Mouse (Mus musculus): ENCODE results near the gene Ptges2. TPM values are rescaled to one million over a fixed set of nuclear protein-coding genes. Genes with fewer than 3 reads are reported as not detected.

Gene Ptges2
- polyA plus RNA-seq, 1 experiment from 2014 or later, result 44.9 TPM

DNA sequence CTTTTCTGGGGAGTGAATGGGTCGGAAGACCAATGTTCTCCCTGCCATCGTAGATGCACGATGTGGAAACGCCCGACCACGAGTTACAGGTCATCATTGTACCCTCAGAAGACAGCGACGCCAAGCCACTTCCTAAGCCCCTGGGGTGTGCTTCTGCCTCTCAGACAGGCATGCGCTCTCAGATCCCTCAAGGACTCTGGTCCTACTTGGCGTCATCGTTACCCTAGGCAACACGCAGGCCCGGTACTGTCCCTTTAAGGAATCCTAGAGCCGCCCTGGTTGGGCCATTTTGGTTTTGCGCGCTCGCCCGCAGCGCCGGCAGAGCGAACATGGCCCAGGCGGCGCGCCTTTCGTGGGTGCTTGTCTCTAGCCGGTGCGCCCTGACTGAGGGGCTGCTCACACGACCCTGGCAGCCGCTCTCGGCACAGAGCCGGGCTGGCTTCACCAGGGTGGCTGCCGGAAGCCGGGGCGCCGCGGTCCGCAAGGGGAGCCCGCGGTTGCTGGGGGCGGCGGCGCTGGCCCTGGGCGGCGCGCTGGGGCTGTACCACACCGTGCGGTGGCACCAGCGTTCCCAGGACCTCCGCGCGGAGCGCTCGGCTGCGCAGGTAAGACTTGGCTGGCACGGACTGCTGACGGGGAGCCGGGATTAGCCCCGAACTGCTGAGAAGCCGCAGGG, 388 bp downstream of the Ptges2 start:
- peak; percentile 93 for ATAC-seq (ENCODE audit: insufficient number of reproducible peaks, low FRiP score)

DNA sequence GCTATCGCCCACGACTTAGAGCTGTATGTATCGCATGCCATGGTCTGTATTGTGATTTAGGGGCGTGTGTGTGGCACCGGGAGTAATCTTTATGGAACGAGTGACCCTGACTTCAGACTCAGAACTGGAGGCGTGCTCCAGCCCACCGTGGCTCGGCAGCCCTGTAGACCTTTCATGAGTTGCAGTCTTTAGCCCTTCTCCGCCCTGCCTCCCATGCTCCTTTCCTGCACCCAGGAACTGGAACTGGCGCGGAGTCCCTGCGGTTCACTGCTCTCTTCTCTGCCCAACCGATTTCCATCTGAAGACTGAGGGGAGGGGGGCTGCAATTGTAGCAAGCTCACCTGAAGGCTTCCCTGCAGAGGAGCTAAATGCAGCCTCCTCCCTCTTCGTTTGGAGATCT, 999 bp downstream of the Ptges2 start:
- no peak for ATAC-seq (ENCODE audit: insufficient number of reproducible peaks, low FRiP score)
- Histone ChIP-seq H3K27me3 (replicated peaks) (no peaks in the 10 kb centered on the region), H3K4me2 (peak overlapping the region; percentile 74), H3K4me3 (peak overlapping the region; percentile 84), H3K9me3 (replicated peaks) (no peaks in the 10 kb centered on the region), H3K9ac (peak overlapping the region; percentile 92), H3K4me1 (replicated peaks) (peaks cover 13% of the 10 kb centered on the region), H3K27ac (ENCODE audit: poor library complexity, severe bottlenecking) (peak overlapping the region; percentile 77; the same call in 1 of the 2 replicates), H3K36me3 (peaks cover 33% of the 10 kb centered on the region)
- under 1% methylated on average over 15 of the region's 15 CpGs for WGBS

More for the DNA sequence above, 388 bp downstream of the Ptges2 start:
- WGBS, result under 1% methylated on average over 59 of the region's 59 CpGs
- peak overlapping the region; percentile 77 for H3K27ac ChIP-seq (ENCODE audit: poor library complexity, severe bottlenecking)
- H3K27me3 ChIP-seq (replicated peaks), result no peaks in the 10 kb centered on the region
- no peaks in the 10 kb centered on the region for H3K9me3 ChIP-seq (replicated peaks)
- peaks cover 27% of the 10 kb centered on the region for H3K36me3 ChIP-seq
- H3K4me3 ChIP-seq, result peak overlapping the region; percentile 84
- peaks cover 13% of the 10 kb centered on the region for H3K4me1 ChIP-seq (replicated peaks)
- peak overlapping the region; percentile 92 for H3K9ac ChIP-seq
- H3K4me2 ChIP-seq, result peak overlapping the region; percentile 74

DNA sequence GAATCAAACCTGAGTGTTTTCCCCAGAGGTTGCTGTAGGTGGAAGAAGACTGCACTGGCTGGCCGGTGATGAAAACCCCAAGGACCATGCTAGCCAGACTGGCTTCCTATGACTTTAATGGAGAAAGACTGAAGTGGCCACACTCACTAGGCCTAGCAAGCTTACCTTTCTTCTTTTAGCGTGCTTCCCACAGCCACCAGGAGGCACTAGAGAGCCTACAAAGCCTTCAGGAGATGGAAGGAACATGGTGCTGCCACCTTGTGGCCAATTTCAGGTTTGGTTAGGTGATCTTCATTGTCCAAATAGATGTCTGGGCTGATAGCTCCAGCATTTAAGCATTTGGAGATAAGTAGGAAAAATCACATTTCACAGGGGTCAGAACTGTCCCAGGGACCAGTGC, 9.0 kb downstream of the Ptges2 start:
- H3K4me3 ChIP-seq, result no peak overlapping the region
- peaks cover 41% of the 10 kb centered on the region for H3K36me3 ChIP-seq
- H3K27ac ChIP-seq (ENCODE audit: poor library complexity, severe bottlenecking), result no peak overlapping the region
- no peak overlapping the region for H3K4me2 ChIP-seq
- 19% methylated on average over 2 of the region's 2 CpGs for WGBS
- H3K9me3 ChIP-seq (replicated peaks), result no peaks in the 10 kb centered on the region
- H3K9ac ChIP-seq, result no peak overlapping the region
- H3K27me3 ChIP-seq (replicated peaks), result no peaks in the 10 kb centered on the region
- ATAC-seq (ENCODE audit: insufficient number of reproducible peaks, low FRiP score), result no peak
- H3K4me1 ChIP-seq (replicated peaks), result no peaks in the 10 kb centered on the region

DNA sequence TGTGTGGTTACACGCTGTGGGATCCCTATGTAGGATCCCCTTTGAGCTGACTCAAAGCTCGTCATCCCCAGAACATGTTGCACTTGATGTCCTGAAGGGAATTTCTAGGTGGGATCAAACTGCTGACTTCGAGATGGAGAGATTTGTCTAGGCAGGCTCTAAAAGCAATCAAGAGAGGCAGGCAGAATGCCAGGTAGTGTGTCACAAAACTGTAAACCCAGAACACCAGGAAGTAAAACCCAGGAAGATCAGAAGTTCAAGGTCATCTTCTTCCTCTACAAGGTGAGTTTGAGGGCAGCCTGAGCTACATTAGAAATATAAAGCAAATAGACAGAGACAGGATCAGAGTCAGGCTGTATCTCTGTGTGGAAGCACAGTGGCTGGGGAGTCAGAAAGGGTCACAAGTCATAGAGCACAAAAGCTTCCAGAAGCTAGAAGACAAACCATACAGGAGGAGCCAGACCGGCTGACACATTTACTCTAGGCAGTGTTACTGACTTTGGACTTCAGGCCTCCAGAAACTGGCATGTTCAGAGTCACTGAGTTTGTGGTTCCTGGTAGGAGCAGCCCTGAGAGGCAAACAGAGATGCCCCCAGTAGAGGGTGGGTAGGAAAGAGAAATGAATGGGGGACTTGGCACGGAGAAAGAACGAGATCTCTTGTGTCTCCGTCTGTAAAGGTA, 11.6 kb downstream of the Ptges2 start:
- no peak for ATAC-seq (ENCODE audit: insufficient number of reproducible peaks, low FRiP score)
- H3K9ac ChIP-seq, result no peak overlapping the region
- no peak overlapping the region for H3K27ac ChIP-seq (ENCODE audit: poor library complexity, severe bottlenecking)
- H3K27me3 ChIP-seq (replicated peaks), result no peaks in the 10 kb centered on the region
- H3K4me1 ChIP-seq (replicated peaks), result no peaks in the 10 kb centered on the region
- 76% methylated on average over 7 of the region's 7 CpGs for WGBS
- peaks cover 15% of the 10 kb centered on the region for H3K36me3 ChIP-seq
- H3K4me2 ChIP-seq, result no peak overlapping the region
- H3K9me3 ChIP-seq (replicated peaks), result no peaks in the 10 kb centered on the region
- no peak overlapping the region for H3K4me3 ChIP-seq

DNA sequence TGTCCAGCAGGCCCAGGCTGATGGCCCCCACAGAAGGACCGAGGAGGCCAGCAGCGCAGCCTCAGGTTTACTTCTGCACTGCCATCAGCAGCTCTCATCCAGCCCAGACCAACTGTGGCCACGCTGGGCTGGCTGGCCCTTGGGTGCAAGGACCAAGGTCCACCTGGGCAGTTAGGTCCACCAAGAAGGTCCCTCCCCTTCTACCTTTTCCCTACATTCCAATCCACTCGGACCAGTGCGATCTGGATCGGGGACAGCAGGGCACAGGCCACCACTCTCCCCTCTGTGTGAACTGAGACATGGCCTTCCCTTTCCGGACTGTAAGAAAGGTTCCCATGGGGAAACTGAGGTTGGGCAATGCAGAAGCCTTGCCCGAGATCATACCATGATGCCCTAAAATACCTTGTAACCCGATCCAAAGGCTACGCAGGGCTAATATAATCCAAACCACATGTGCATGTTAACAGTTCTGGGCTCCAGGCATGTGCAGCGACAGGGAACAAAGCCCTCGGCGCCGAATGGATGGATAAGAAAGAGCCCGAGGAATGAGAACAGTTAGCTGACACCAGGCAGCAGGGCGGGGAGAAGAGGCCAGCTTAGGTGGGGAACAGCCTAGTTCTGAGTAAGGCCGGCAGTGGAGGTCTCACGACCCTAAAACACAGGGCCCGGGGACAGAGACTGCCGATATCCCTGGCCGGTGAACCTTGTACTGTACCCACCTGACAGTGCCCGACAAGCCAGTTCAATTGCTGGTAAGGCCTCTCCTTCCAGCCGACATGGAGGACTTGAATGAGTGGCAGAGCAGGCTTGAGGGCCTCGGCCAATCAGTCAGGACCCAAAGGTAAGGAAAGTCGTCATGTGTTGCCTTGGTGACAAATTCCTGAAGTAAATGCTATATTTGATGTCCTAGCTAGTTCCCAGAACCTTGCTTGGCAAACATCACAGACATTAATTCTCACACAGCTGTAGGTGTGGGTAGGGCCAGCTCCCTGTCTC, 13.0 kb downstream of the Ptges2 start:
- H3K9me3 ChIP-seq (replicated peaks), result no peaks in the 10 kb centered on the region
- H3K36me3 ChIP-seq, result peaks cover 8% of the 10 kb centered on the region
- no peaks in the 10 kb centered on the region for H3K4me1 ChIP-seq (replicated peaks)
- 64% methylated on average over 25 of the region's 25 CpGs for WGBS
- no peak for ATAC-seq (ENCODE audit: insufficient number of reproducible peaks, low FRiP score)
- no peak overlapping the region; the same call in 1 of the 2 replicates for H3K27ac ChIP-seq (ENCODE audit: poor library complexity, severe bottlenecking)
- 0 out of 2 replicates have a peak overlapping the region, but pooled peaks have one; percentile 4 for H3K9ac ChIP-seq
- H3K4me2 ChIP-seq, result no peak overlapping the region
- no peak overlapping the region for H3K4me3 ChIP-seq
- no peaks in the 10 kb centered on the region for H3K27me3 ChIP-seq (replicated peaks)

DNA sequence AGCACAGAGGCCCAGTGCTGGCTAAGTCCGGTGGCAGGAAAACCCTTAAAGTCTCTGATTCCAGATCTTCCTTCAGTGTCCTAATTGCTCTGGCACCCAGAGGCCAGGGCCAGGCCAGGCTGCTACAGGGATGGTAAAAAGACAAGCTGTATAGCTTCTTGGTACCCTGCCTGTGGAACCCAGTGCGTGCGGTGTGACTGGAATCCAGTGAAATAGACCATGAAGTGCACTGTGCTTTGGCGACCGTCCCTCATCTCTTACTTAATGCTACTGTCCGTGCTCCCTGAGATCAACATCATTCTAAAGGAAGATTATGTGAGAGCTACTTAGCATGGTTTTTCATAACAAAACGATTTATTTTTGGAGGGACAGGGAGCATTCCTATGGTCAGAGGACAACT, 15.7 kb downstream of the Ptges2 start:
- H3K4me1 ChIP-seq (replicated peaks), result no peaks in the 10 kb centered on the region
- no peaks in the 10 kb centered on the region for H3K27me3 ChIP-seq (replicated peaks)
- no peak overlapping the region for H3K4me2 ChIP-seq
- no peaks in the 10 kb centered on the region for H3K9me3 ChIP-seq (replicated peaks)
- H3K4me3 ChIP-seq, result no peak overlapping the region
- no peak for ATAC-seq (ENCODE audit: insufficient number of reproducible peaks, low FRiP score)
- WGBS, result 84% methylated on average over 7 of the region's 7 CpGs
- H3K27ac ChIP-seq (ENCODE audit: poor library complexity, severe bottlenecking), result no peak overlapping the region
- H3K9ac ChIP-seq, result no peak overlapping the region
- peaks cover 31% of the 10 kb centered on the region for H3K36me3 ChIP-seq

DNA sequence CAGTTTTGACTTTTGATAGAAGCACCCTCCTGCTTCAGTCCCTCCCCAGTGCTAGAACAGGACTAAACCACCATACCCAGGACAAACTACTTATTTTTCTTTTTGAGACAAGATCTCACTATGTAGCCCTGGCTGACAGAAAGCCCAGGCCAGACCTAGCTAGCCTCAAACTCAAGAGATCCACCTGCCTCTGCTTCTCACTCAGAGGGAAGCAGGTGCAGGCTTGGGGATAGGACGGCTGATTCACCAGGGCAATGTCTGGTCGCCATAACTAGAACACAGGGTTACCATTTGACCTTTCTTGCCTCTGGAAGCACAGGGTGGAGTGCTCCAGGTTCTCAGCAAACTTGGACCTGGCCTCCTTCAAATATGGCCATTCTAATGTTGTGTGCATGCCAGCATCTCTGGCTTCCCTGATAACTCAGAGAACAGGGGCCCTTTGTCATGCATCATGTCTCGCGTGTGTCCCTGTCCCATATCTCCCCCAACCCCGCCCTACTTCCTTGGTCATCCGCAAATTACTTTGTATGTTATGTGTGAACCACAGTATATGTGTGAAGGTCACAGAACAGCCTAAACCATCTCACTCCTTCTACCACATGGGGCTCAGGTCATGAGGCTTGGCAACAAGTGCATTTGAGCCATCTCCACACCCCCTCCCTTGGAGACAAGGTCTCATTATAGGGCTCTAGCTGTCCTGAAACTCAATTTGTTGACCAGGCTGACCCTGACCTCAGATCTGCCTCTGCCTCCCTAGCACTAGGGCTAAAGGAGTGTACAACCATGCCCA, 17.2 kb downstream of the Ptges2 start:
- H3K4me3 ChIP-seq, result no peak overlapping the region
- peaks cover 46% of the 10 kb centered on the region for H3K36me3 ChIP-seq
- no peak overlapping the region for H3K27ac ChIP-seq (ENCODE audit: poor library complexity, severe bottlenecking)
- H3K9me3 ChIP-seq (replicated peaks), result no peaks in the 10 kb centered on the region
- no peaks in the 10 kb centered on the region for H3K4me1 ChIP-seq (replicated peaks)
- no peak overlapping the region for H3K9ac ChIP-seq
- WGBS, result 72% methylated on average over 6 of the region's 6 CpGs
- no peaks in the 10 kb centered on the region for H3K27me3 ChIP-seq (replicated peaks)
- no peak overlapping the region for H3K4me2 ChIP-seq
- ATAC-seq (ENCODE audit: insufficient number of reproducible peaks, low FRiP score), result no peak

DNA sequence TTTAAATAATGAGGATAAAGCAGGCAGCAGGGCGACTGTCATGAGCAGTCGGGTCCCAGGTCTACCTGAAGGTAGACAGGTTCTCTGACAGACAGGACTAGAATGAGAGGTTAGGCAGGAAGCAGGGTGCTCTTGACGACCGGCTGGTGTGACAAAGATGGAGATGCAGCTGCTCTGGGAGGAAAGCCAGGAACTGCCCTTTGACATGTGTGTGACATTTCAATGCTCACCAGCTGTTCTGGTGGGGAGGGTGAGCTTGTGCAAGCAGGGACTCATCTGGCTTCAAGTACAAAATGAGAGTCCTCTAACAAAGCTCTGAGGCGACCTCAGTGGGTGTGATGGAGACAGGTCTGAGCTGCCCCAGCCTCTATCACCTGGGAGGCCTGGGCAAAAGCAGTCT, 18.2 kb downstream of the Ptges2 start:
- Histone ChIP-seq H3K4me1 (replicated peaks) (no peaks in the 10 kb centered on the region), H3K36me3 (peaks cover 56% of the 10 kb centered on the region), H3K4me2 (no peak overlapping the region), H3K9ac (no peak overlapping the region), H3K4me3 (no peak overlapping the region), H3K27me3 (replicated peaks) (no peaks in the 10 kb centered on the region), H3K27ac (ENCODE audit: poor library complexity, severe bottlenecking) (no peak overlapping the region), H3K9me3 (replicated peaks) (no peaks in the 10 kb centered on the region)
- WGBS, result 57% methylated on average over 5 of the region's 5 CpGs
- no peak for ATAC-seq (ENCODE audit: insufficient number of reproducible peaks, low FRiP score)

DNA sequence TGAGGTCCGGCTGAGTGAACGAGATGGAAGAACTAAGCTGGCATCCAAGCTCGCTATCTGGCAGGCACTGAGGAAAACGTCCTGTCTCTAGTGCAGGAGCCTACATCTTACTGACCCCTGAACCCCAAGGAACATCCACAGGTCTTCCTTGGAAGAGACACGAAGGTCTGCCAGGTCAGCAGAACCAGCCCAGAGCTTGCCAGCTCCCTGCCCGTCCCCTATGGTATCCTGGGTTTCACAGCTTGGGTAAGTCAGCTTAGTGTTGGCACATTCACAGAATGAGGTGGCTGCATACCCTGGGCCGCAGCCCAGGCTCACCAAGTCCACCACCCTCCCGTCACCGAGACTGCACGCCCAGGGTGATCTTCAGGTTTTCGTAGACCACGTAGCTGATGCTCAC, 20.1 kb downstream of the Ptges2 start:
- Histone ChIP-seq H3K27ac (ENCODE audit: poor library complexity, severe bottlenecking) (no peak overlapping the region), H3K4me2 (no peak overlapping the region), H3K4me3 (no peak overlapping the region), H3K36me3 (peaks cover 75% of the 10 kb centered on the region), H3K4me1 (replicated peaks) (no peaks in the 10 kb centered on the region), H3K9me3 (replicated peaks) (no peaks in the 10 kb centered on the region), H3K9ac (no peak overlapping the region), H3K27me3 (replicated peaks) (no peaks in the 10 kb centered on the region)
- 90% methylated on average over 12 of the region's 12 CpGs for WGBS
- no peak for ATAC-seq (ENCODE audit: insufficient number of reproducible peaks, low FRiP score)

DNA sequence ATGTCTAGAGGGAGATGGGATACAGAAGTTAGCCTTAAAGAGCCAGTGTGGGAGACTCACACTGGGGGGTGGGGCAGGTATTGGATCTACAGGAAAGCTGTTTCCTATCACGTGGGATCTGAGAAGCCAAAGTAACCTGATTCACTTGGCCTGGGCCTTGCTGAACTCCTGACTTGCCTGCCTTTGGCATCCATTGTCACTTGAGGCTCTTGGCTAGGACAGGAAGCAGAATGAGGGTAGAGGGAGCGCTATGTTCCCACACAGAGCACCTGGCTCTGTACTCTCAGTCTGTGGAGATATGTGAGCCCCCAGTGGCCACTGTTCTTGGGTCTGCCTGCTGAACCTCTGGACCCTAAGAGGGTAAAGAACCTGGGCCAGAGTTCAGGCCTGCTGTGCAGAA, 20.9 kb downstream of the Ptges2 start:
- Histone ChIP-seq H3K9me3 (replicated peaks) (no peaks in the 10 kb centered on the region), H3K4me3 (no peak overlapping the region), H3K27ac (ENCODE audit: poor library complexity, severe bottlenecking) (no peak overlapping the region), H3K9ac (no peak overlapping the region), H3K4me1 (replicated peaks) (no peaks in the 10 kb centered on the region; the same call in 1 of the 2 replicates), H3K27me3 (replicated peaks) (no peaks in the 10 kb centered on the region), H3K4me2 (no peak overlapping the region), H3K36me3 (peaks cover 79% of the 10 kb centered on the region)
- ATAC-seq (ENCODE audit: insufficient number of reproducible peaks, low FRiP score), result no peak
- WGBS, result 78% methylated on average over 2 of the region's 2 CpGs

All from heart, embryonic 12.5 days (tissue).